Mouse (Mus musculus): ENCODE results near the gene Dnajc5.

GRCm38 (mm10) chr2:181536410-181536809 is 16.1 kb downstream of the Dnajc5 start:
- TF ChIP-seq POLR2A (IDR thresholded peaks at IDR 0.05; ENCODE audit: borderline replicate concordance, extremely low read depth, insufficient read depth, insufficient read length, poor library complexity, severe bottlenecking) (no peak), CTCF (IDR thresholded peaks at IDR 0.05; ENCODE audit: borderline replicate concordance, extremely low read depth, insufficient read depth, insufficient read length) (no peak)

Data from brain, embryonic 14.5 days (tissue).